9 mouse cellular contexts compared by ENCODE assay signal in the genomic region with DNA sequence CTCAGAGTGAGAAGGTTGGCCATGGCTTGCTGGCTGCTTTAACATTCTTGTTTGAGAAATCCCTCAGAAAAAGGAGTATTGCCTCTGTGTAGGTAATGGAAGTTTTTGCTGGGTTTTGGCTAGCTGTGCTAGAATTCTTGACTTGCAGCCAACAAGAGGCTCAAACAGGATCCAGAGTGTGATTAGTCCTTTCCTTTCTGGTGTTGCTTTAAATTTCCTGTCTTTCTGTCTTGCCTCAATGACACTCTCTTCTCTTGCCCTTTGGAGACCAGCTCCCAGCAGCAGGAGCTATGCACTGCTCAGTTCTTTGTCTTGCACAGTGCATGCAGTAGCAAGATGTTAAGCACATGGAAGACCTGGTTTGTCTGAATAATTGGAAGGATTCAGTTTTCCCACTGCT.
DNase-seq lines count a peak whose midpoint lies in the region; ATAC-seq and TF ChIP-seq lines count a peak whose summit lies in the region.
"Had no signal": no experiment of that assay in that cellular context is flagged by ENCODE, and none has a peak within 500 bp of the region (broad histone marks: within the 10 kb centered on the region; RNA-seq: fewer than 3 reads in every experiment).

No protein-coding gene starts in this region.

- H3K4me3 ChIP-seq in heart, embryonic 13.5 days = no peak overlapping the region
- H3K4me3 ChIP-seq in limb, embryonic 14.5 days (replicated peaks; ENCODE audit: low read length) = no peak overlapping the region
- H3K4me3 ChIP-seq in hindbrain, embryonic 10.5 days = no peak overlapping the region

- ATAC-seq in heart, embryonic 13.5 days (ENCODE audit: extremely low read depth, insufficient number of reproducible peaks, low FRiP score, low TSS enrichment) = peak; percentile 68
- ATAC-seq in limb, embryonic 14.5 days (ENCODE audit: low FRiP score, low read depth) = peak; percentile 70
- ATAC-seq: midbrain, embryonic 16.5 days had no signal

- no peaks in the 10 kb centered on the region for H3K27me3 ChIP-seq in heart, embryonic 13.5 days (replicated peaks)
- H3K27me3 ChIP-seq in limb, embryonic 14.5 days (ENCODE audit: control insufficient read depth, insufficient read depth, low read length) = no peaks in the 10 kb centered on the region
- H3K27me3 ChIP-seq in hindbrain, embryonic 10.5 days (ENCODE audit: insufficient read depth, poor library complexity, severe bottlenecking) = no peaks in the 10 kb centered on the region

- H3K36me3 ChIP-seq in heart, embryonic 13.5 days = peaks cover 33% of the 10 kb centered on the region
- no peaks in the 10 kb centered on the region for H3K36me3 ChIP-seq in limb, embryonic 14.5 days (ENCODE audit: control insufficient read depth, insufficient read depth, low read length)
- H3K36me3 ChIP-seq in hindbrain, embryonic 10.5 days = peaks cover 23% of the 10 kb centered on the region

- H3K9me3 ChIP-seq in heart, embryonic 13.5 days = no peaks in the 10 kb centered on the region
- no peaks in the 10 kb centered on the region for H3K9me3 ChIP-seq in limb, embryonic 14.5 days (ENCODE audit: control insufficient read depth, low read length)
- no peaks in the 10 kb centered on the region for H3K9me3 ChIP-seq in hindbrain, embryonic 10.5 days

- DNase-seq in cerebellum, adult 9-11 months = peak; percentile 34
- DNase-seq in cerebellum, adult 11-12 months = no peak
- peak; percentile 55 for DNase-seq in adipocyte (ENCODE audit: low spot score)
- DNase-seq in limb, embryonic 14.5 days (ENCODE audit: low spot score) = peak; percentile 84
- no peak for DNase-seq in hindbrain, embryonic 10.5 days (ENCODE audit: low spot score)
- no peak for DNase-seq in right cerebral cortex, postnatal 36 days (ENCODE audit: low spot score in 2 of 2)
- DNase-seq in spleen, postnatal 4 days (ENCODE audit: low spot score in 2 of 2) = no peak

- peak overlapping the region; percentile 87 for H3K27ac ChIP-seq in heart, embryonic 13.5 days (replicated peaks)
- peak overlapping the region; percentile 62 for H3K27ac ChIP-seq in limb, embryonic 14.5 days (replicated peaks; ENCODE audit: low read depth, low read length)
- no peak overlapping the region for H3K27ac ChIP-seq in hindbrain, embryonic 10.5 days

- 0 out of 2 replicates have a peak overlapping the region, but pooled peaks have one; percentile 19 for H3K9ac ChIP-seq in heart, embryonic 13.5 days
- no peak overlapping the region for H3K9ac ChIP-seq in limb, embryonic 14.5 days (ENCODE audit: low read depth, low read length, severe bottlenecking)

- peaks cover 52% of the 10 kb centered on the region for H3K4me1 ChIP-seq in heart, embryonic 13.5 days
- H3K4me1 ChIP-seq in limb, embryonic 14.5 days (ENCODE audit: control insufficient read depth, insufficient read depth, low read length) = peaks cover 11% of the 10 kb centered on the region
- H3K4me1 ChIP-seq in hindbrain, embryonic 10.5 days (replicated peaks) = no peaks in the 10 kb centered on the region

- no peak for TF ChIP-seq POLR2A in limb, embryonic 14.5 days (IDR thresholded peaks at IDR 0.05; ENCODE audit: borderline replicate concordance, extremely low read depth, insufficient read depth, insufficient read length)

- no peak overlapping the region for H3K4me2 ChIP-seq in heart, embryonic 13.5 days
- H3K4me2 ChIP-seq in limb, embryonic 14.5 days (replicated peaks; ENCODE audit: low read depth, low read length, severe bottlenecking) = no peak overlapping the region

Comparison
In these comparisons a context has a peak if more than half of its experiments do, and no peak if none do; other contexts are left out.
1. DNase-seq: peak in cerebellum, adult 9-11 months (single experiment), adipocyte (single experiment) and limb, embryonic 14.5 days (single experiment); none in cerebellum, adult 11-12 months (single experiment), hindbrain, embryonic 10.5 days (single experiment), right cerebral cortex, postnatal 36 days (0 of 2) and spleen, postnatal 4 days (0 of 2).